Mouse (Mus musculus): ENCODE measurements around the gene Nedd4.

Gene Nedd4

GRCm38 (mm10) chr9:72733966-72734365, 71.8 kb downstream of the Nedd4 start:
- DNase-seq = peak; percentile 35

GRCm38 (mm10) chr9:72735822-72736410, 73.8 kb downstream of the Nedd4 start:
- DNase-seq = no peak

DNA sequence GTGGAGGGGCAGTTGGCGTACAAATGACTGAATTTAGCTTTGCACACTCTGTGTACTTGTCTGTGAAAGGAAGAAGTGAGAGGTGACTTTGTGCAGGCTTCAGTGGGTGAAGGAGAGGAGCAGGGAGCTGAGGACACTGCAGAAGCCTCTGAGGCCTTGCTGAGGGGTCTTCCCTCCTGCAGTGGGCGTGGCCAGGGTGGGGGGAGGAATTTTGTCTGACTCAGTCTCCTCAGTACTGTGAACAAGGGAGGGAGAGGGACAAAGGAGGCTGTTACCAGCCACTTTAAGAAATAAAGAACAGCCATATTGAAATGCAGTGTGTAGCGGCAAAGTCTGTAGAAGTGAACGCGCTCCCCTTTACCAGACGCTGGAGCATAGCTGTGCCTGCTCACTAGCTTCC, 79.1 kb downstream of the Nedd4 start:
- no peak for DNase-seq

DNA sequence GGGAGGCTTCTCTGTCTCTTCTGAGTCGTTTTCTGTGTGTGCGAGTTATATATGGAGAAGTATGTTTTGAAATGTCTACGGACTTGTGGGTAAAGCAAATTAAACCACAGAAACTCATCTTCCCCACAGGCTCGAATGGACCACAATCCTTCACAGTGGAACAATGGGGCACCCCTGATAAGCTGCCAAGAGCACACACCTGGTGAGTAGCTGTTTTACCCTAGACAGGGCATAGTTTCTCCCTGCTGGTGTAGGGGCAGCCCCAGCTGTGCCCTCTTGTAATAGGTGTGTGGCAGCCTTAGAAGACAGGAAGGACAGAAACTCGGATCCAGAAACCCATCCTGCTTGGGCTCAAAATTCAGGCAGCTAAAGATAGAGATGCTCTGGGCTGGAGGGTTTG, 84.1 kb downstream of the Nedd4 start:
- DNase-seq = no peak

DNA sequence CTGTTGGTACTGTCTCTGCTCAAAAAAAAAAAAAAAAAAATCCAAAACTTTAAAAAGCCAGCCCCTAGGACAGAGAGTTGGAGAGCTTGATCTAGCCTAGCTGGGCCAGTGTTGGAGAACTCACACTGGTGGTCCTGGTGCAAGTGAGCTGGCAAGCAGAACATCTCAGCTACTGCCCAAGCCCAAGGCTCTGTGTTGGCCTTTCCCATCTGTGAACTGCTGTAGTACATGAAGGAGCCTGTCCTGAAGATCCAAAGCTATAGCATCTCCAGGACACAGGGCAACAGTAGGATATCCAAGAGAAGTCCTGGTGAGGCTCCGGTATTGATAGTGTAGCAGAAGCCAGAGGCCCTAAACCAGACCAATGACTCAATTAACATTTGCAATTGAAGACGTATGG, 88.1 kb downstream of the Nedd4 start:
- no peak for DNase-seq

GRCm38 (mm10) chr9:72752656-72753055, 90.5 kb downstream of the Nedd4 start:
- DNase-seq = no peak

GRCm38 (mm10) chr9:72753741-72754140, 91.6 kb downstream of the Nedd4 start:
- DNase-seq = peak; percentile 32

DNA sequence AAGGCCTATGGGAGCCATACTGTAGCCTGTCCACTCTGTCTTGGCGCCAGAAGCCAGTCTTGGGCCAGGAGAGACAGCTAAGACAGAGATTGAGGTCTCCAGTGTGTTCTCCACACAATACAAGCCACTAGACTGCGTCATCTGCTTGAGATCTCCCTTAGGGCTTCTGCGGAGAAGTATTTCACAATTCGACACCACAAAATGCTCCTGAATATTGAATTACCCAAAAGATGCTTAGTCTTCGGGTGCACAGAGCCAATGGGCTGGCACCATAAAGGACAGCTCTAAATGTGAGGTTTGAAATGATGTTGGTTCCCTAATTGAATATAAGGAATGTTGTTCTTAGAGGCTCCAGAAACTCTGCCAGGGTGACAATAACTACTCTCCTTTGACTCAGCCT, 95.0 kb downstream of the Nedd4 start:
- DNase-seq = no peak

GRCm38 (mm10) chr9:72758705-72759131, 96.6 kb downstream of the Nedd4 start:
- no peak for DNase-seq

DNA sequence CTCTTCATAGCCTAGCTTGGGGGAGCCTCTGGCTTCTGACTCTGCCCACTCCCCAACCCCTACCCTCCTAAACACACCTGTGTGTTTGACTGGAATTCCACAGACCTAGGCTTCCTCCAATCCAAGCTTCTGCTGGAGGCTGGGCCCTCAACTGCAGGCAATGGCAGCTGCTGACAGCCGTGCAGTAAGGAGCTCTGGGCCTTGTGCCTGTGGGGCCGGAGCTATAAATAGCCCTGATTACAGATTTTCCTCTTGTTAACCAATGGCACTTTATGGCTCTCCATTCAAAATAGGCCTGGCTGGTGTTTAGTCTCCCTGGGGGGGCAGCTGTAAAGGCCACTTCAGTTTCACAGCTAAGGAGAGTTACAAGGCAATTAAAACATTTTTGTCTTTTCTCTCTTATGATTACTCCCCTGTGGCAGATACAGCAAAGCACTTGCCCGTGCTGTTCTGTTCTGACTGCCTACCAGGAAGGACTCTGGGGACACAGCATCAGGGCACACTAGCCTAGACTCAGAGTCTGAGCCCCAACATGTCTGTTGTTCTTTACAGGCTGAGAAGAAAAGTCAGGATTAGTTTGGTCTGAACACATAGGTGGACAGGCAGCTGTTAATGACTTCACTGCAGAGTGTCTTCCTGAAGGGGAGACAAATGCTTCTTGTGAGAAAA, 101.0 kb downstream of the Nedd4 start:
- DNase-seq = no peak

GRCm38 (mm10) chr9:72766789-72767349, 104.7 kb downstream of the Nedd4 start:
- DNase-seq = peak; percentile 57

GRCm38 (mm10) chr9:72775022-72775421, 112.9 kb downstream of the Nedd4 start:
- no peak for DNase-seq

DNA sequence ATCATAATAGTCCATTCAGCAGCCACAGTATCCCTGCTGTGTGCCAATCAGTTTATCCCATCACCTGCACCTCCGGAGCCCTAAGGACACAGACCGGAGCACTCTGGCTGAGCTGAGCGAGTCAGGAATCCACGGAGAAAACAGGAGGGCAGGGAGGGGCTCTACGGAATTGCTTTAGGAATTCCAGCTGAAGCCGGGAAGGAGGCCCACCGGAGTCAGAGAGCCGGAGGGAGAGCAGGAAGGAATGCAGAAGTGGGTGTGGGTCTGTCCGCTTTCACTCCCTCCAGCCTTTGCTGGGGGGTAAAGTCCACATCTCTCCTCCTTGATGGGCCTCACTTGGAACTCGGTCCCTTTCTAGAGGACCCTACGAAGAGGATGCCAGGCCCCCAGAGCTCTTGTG, 116.9 kb downstream of the Nedd4 start:
- no peak for DNase-seq

DNA sequence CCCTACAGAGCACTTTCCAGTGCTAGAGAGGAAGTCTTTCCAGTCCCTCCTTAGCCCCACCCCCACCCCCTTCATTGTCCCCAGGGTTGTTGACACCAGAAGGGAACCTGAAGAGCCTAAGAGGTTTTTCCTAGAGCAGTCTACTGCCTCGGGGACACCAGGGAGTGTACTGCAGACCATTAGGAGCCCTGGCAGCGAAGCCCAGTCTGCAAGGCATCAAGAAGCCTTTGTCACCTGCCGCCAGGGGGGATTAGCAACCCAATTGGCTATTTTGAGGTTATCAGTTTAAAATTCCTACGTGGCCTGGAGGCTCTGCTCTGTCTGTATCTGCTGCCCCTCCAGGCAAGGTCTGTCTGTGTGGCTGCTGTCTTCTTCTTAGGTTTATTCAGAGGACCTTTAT, 117.6 kb downstream of the Nedd4 start:
- no peak for DNase-seq

DNA sequence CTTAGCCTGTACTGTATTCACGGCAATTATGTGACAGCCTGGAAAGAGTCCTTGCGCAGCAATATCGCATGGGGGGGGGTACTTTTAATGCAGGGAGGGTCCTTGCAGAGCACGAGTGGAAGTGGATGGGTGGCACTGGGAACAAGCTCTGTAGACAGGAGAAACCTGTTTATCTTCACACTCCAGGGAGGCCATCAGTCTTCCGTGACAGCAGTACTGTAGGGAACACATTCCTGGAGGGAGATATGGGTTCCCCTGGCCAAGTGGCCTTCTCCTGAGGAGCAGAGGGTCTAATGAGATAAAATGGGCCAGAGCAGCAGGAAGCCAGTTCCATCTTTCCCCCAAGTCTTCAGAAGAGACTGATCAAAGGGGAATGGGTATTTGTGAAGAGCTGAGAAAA, 118.5 kb downstream of the Nedd4 start:
- no peak for DNase-seq

GRCm38 (mm10) chr9:72781466-72781865, 119.3 kb downstream of the Nedd4 start:
- DNase-seq = no peak

DNA sequence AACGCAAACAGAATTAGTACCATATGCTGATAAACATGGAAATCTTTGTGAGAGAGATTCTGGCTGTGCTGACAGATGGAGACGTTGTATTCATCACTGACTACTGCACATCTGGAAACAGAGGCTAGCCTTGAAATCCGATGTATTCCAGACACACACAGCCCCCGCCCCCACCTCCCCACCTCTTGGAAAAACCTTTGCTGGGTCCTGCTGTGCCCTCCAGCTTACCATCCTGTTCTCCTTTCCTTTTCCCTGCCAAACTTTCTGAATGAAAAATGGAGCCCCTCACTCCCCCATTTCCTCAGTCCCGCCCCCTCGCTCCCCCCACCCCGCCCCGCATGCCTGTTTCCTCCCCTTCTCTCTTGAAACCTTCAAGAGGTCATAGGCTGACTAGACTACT, 120.0 kb downstream of the Nedd4 start:
- DNase-seq = no peak

GRCm38 (mm10) chr9:72787732-72788131, 125.6 kb downstream of the Nedd4 start:
- no peak for DNase-seq

- no peak for DNase-seq
Observed at GRCm38 (mm10) chr9:72790530-72791212, 128.5 kb downstream of the Nedd4 start.

DNA sequence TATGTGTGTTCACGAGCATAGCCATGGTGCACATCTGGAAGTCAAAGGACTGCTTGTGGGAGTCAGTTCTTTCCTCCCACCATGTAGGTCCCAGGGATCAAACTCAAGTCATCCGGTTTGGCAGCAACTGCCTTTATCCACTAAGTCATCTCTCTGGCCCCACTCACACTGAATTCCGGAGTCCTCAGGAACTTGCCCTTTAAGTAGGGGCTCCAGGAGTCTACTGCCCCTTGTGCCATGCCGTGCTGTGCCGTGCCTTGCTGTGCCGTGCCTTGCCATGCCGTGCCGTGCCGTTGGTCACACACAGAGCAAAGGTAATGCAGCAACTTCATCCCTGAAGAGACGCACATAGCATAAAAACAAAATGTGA, 129.1 kb downstream of the Nedd4 start:
- no peak for DNase-seq

DNA sequence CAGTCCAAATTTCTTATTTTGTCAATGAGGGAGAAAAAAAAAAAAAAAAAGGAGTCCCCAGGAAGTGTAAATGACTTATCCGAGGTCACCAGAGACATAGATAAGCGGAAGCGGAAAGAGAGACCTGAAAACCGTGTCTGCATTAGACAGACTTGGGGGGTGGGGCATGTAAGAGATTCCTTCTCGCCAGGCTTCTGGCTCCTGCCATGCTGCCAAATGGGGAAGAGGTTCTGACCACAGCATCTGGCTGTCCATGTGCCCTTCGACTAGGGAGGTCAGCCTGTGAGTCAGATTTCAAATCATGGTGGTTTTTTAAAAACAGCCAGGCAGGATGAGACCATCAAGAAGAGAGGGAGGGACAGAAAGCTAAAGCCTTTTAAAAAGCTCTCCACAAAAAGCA, 129.5 kb downstream of the Nedd4 start:
- DNase-seq = no peak

DNA sequence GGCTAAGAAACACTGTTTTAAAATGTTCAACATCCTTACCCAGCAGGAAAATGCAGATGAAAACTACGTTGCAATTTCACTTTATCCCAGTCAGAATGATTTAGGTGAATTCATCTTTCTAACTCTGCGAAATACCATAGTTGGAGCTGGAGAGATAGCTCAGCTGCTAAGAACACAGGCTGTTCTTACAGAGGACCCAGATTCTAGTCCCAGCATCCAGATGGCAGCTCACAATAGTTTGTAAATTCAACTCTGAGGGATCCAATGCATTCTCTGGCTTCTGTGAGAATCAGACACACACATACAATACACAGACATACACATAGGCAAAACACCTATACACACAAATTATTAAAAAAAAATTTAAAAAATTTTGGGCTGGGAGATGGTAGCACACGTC, 133.1 kb downstream of the Nedd4 start:
- DNase-seq = no peak

GRCm38 (mm10) chr9:72797136-72797621, 135.0 kb downstream of the Nedd4 start:
- no peak for DNase-seq

Data from cerebellum, adult 11 months (tissue).